Mouse (Mus musculus) MEL (cell line): ENCODE measurements around the gene Garnl3. TPM values are rescaled to one million over a fixed set of nuclear protein-coding genes. Genes with fewer than 3 reads are reported as not detected.
A peak's percentile ranks its signal among the peaks of the same experiment; 100 is the strongest.

Source experiments
- DNase-seq: peaks from one replicate; pipeline ENCODE4 v3.0.0; 2011; ENCODE audit warnings: low read depth, low spot score
- H3K27ac ChIP-seq: 2 replicates; pipeline ENCODE4 v1.5.1; 2012; ENCODE audit warnings: low read depth, mild to moderate bottlenecking, control low read depth, low read length, moderate library complexity; ENCODE audit not compliant: control insufficient read depth
- H3K27me3 ChIP-seq, 2 experiments: fragments of 150-350 bp in 1 of 2; sonication (generic) in 1 of 2; 2 replicates each; pipeline ENCODE4 v1.6.1; 2012; ENCODE audit warnings: low read length in 2 of 2, mild to moderate bottlenecking in 2 of 2, improper control_type of control experiment in 1 of 2, moderate library complexity in 1 of 2; ENCODE audit not compliant: insufficient read depth in 2 of 2, control insufficient read depth in 1 of 2
- H3K36me3 ChIP-seq, 2 experiments: 2 replicates each; pipeline ENCODE4 v1.6.1; 2012 to 2014; ENCODE audit warnings: low read length in 2 of 2, improper control_type of control experiment in 1 of 2, inconsistent platforms in 1 of 2, mild to moderate bottlenecking in 1 of 2; ENCODE audit not compliant: insufficient read depth in 2 of 2, control insufficient read depth in 1 of 2
- H3K4me1 ChIP-seq, 2 experiments: fragments of 150-350 bp in 1 of 2; sonication (generic) in 1 of 2; 2 replicates each; pipeline ENCODE4 v1.6.1; 2012; ENCODE audit warnings: low read length in 2 of 2, improper control_type of control experiment in 1 of 2, mild to moderate bottlenecking in 1 of 2; ENCODE audit not compliant: insufficient read depth in 2 of 2, control insufficient read depth in 1 of 2
- H3K4me3 ChIP-seq, 2 experiments: fragments of 150-350 bp in 1 of 2; sonication (generic) in 1 of 2; 2 replicates each; pipeline ENCODE4 v1.5.1; 2012; ENCODE audit warnings: low read depth in 2 of 2, low read length in 2 of 2, mild to moderate bottlenecking in 2 of 2, moderate library complexity in 2 of 2, control low read depth in 1 of 2, improper control_type of control experiment in 1 of 2; ENCODE audit not compliant: control insufficient read depth in 1 of 2, insufficient read depth in 1 of 2
- H3K79me2 ChIP-seq: 2 replicates; pipeline ENCODE4 v1.6.1; 2012; ENCODE audit warnings: mild to moderate bottlenecking, low read length, moderate library complexity; ENCODE audit not compliant: control insufficient read depth, poor library complexity, insufficient read depth
- H3K9ac ChIP-seq: 2 replicates; pipeline ENCODE4 v1.6.1; 2012; ENCODE audit warnings: low read depth, mild to moderate bottlenecking, control low read depth, low read length, moderate library complexity; ENCODE audit not compliant: control insufficient read depth, poor library complexity, severe bottlenecking
- H3K9me3 ChIP-seq: fragments of 150-350 bp; sonication (generic); replicated peaks from 2 replicates; pipeline ENCODE4 v1.6.1; 2012; ENCODE audit warnings: mild to moderate bottlenecking, low read length, improper control_type of control experiment, moderate library complexity; ENCODE audit not compliant: insufficient read depth
- BHLHE40 ChIP-seq: IDR thresholded peaks from 2 replicates; pipeline ENCODE4 v1.6.1; 2012; ENCODE audit warnings: low read depth, mild to moderate bottlenecking, inconsistent platforms, low read length, improper control_type of control experiment, borderline replicate concordance
- CTCF ChIP-seq, 3 experiments: IDR thresholded peaks in 2 of 3; conservative IDR thresholded peaks in 1 of 3; 2 replicates each; pipeline ENCODE4 v1.5.1; 2011 to 2012; ENCODE audit warnings: low read length in 3 of 3, low read depth in 2 of 3, mild to moderate bottlenecking in 2 of 3, improper control_type of control experiment in 1 of 3, inconsistent platforms in 1 of 3, mixed read lengths in 1 of 3, moderate library complexity in 1 of 3; ENCODE audit not compliant: control insufficient read depth in 1 of 3, insufficient read depth in 1 of 3, poor library complexity in 1 of 3, severe bottlenecking in 1 of 3
- E2F4 ChIP-seq: IDR thresholded peaks from 2 replicates; pipeline ENCODE4 v1.6.1; 2011; ENCODE audit warnings: low read depth, low read length, improper control_type of control experiment, borderline replicate concordance
- ETS1 ChIP-seq: IDR thresholded peaks from 2 replicates; pipeline ENCODE4 v1.6.1; 2012; ENCODE audit warnings: low read depth, mild to moderate bottlenecking, inconsistent platforms, low read length, improper control_type of control experiment, moderate library complexity
- GABPA ChIP-seq: IDR thresholded peaks from 2 replicates; pipeline ENCODE4 v1.6.1; 2012; ENCODE audit warnings: low read depth, mild to moderate bottlenecking, inconsistent platforms, low read length, improper control_type of control experiment, moderate library complexity
- HCFC1 ChIP-seq: IDR thresholded peaks from 2 replicates; pipeline ENCODE4 v1.6.1; 2012; ENCODE audit warnings: low read depth, mild to moderate bottlenecking, inconsistent platforms, low read length, improper control_type of control experiment, moderate library complexity
- MAZ ChIP-seq: IDR thresholded peaks from 2 replicates; pipeline ENCODE4 v1.6.1; 2012; ENCODE audit warnings: low read depth, mild to moderate bottlenecking, inconsistent platforms, low read length, improper control_type of control experiment
- MEF2A ChIP-seq: IDR thresholded peaks from 2 replicates; pipeline ENCODE4 v1.6.1; 2014; ENCODE audit warnings: low read depth, mild to moderate bottlenecking, inconsistent platforms, low read length, improper control_type of control experiment; ENCODE audit not compliant: poor library complexity, insufficient replicate concordance, severe bottlenecking; ENCODE audit errors: extremely low read depth
- NRF1 ChIP-seq: IDR thresholded peaks from 2 replicates; pipeline ENCODE4 v1.6.1; 2014; ENCODE audit warnings: low read depth, mild to moderate bottlenecking, inconsistent platforms, low read length, improper control_type of control experiment, moderate library complexity; ENCODE audit not compliant: poor library complexity, insufficient read depth, severe bottlenecking
- POLR2AphosphoS2 ChIP-seq: IDR thresholded peaks from 2 replicates; pipeline ENCODE4 v1.6.1; 2011; ENCODE audit warnings: low read length, improper control_type of control experiment
- TBP ChIP-seq: IDR thresholded peaks from 2 replicates; pipeline ENCODE4 v1.8.0; 2011; ENCODE audit warnings: low read depth, low read length, improper control_type of control experiment
- TCF12 ChIP-seq: IDR thresholded peaks from 2 replicates; pipeline ENCODE4 v1.6.1; 2014; ENCODE audit warnings: low read depth, mild to moderate bottlenecking, inconsistent platforms, low read length, improper control_type of control experiment, moderate library complexity
- ZMIZ1 ChIP-seq: IDR thresholded peaks from 2 replicates; pipeline ENCODE4 v1.6.1; 2012; ENCODE audit warnings: low read depth, mild to moderate bottlenecking, inconsistent platforms, low read length, improper control_type of control experiment, moderate library complexity
- polyA plus RNA-seq, 2 experiments: library from polyadenylated mRNA; stranded (reverse) in 1 of 2; unstranded in 1 of 2; fragments of >175 nt in 1 of 2; fragments of >200 nt in 1 of 2; gene quantifications; 2 replicates each; pipeline versions ENCODE4 v1.2.1 to v1.2.4; 2012; ENCODE audit warnings: low replicate concordance in 2 of 2, low read depth in 1 of 2; ENCODE audit not compliant: insufficient read length in 2 of 2, insufficient read depth in 1 of 2, missing spikeins in 1 of 2
- total RNA-seq: library from RNA; depleted of rRNA; stranded (reverse); fragments of 300-350 nt; gene quantifications from 2 replicates; pipeline ENCODE4 v1.2.3, GENCODE M21; 2012

Garnl3 gene
- total and polyA plus RNA-seq, 3 experiments: 1.5 to 2.3 TPM; not detected in 1

DNA sequence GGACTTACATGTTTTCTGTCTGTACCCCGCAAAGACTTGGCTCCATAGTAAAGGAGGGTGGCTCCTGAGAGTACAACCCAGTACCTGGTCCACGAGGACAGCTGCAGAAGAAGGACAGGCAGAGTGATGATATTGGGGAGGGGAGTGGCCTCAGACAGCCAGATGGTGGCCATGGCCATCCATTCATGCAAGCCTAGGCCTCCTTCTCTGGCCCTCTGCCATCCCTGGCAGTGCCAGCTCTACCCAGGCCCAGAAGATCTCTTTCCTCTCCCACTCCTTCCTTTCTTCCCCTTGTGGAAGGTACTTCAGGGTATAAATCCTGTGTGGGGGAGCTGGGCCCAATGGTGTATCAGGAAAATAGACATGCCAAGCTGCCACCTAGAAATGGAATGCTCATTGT lies 11.8 kb upstream of the Garnl3 start:
- no peak for TF ChIP-seq TBP
- no peak for TF ChIP-seq GABPA
- no peak for TF ChIP-seq HCFC1
- no peak for TF ChIP-seq NRF1
- TF ChIP-seq ZMIZ1: no peak
- no peak for TF ChIP-seq POLR2AphosphoS2
- TF ChIP-seq CTCF (IDR thresholded peaks at IDR 0.05 in 2 of 3, conservative IDR thresholded peaks at IDR 0.05 in 1 of 3; ENCODE audit: control insufficient read depth in 1 of 3, insufficient read depth in 1 of 3, low read depth in 2 of 3, low read length in 3 of 3, poor library complexity in 1 of 3, severe bottlenecking in 1 of 3): no peak
- TF ChIP-seq TCF12: no peak
- Histone ChIP-seq H3K27ac (no peak overlapping the region), H3K9ac (no peak overlapping the region), H3K4me1 (no peaks in the 10 kb centered on the region), H3K4me3 (no peak overlapping the region), H3K9me3 (no peaks in the 10 kb centered on the region), H3K79me2 (no peaks in the 10 kb centered on the region), H3K36me3 (no peaks in the 10 kb centered on the region), H3K27me3 (no peaks in the 10 kb centered on the region)
- DNase-seq: no peak

DNA sequence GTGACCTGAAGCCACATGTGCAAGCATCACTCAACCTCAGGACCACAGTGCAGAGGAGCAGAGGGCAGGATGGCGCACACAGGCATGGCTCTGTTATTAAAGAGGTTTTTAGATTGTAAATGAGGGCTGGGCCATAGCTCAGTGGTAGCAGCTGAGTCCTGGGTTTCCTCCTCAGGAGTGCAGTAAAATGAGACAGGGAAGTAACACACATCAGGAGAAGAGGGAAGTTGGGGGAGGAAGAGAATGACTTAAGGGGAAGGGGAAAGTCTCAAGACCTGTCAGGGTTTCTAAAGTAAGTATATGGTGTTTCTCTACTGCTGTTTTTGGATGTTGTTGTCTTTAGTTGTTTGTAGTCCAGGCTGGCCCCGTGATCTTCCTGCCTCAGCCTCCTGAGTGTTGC lies 7.0 kb upstream of the Garnl3 start:
- Histone ChIP-seq H3K27ac (no peak overlapping the region), H3K79me2 (no peaks in the 10 kb centered on the region), H3K27me3 (no peaks in the 10 kb centered on the region), H3K9ac (no peak overlapping the region), H3K4me1 (no peaks in the 10 kb centered on the region), H3K9me3 (no peaks in the 10 kb centered on the region), H3K36me3 (no peaks in the 10 kb centered on the region), H3K4me3 (no peak overlapping the region)
- TF ChIP-seq E2F4 (no peak), CTCF (IDR thresholded peaks at IDR 0.05 in 2 of 3, conservative IDR thresholded peaks at IDR 0.05 in 1 of 3; ENCODE audit: control insufficient read depth in 1 of 3, insufficient read depth in 1 of 3, low read depth in 2 of 3, low read length in 3 of 3, poor library complexity in 1 of 3, severe bottlenecking in 1 of 3) (no peak)
- peak; percentile 8 for DNase-seq

DNA sequence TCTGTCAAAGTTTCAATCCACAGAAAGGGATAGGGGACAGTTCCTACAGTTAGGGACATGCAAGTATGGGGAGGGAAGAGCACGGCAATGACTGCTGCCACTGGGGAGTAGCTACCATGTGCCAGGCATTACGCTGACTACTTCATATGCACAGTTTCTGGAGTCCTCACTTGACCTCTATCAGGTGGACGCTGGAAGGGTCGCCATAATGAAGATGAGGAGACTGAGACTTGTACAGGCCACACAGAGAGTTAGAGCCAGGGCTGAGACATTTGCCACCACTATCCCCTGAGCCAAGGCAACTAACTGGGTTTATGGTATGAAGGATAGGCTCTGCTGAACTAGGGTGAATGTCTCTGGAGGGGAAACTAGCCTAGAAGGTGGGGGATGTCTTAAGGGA lies 6.3 kb upstream of the Garnl3 start:
- TF ChIP-seq E2F4 (no peak), MAZ (no peak), ZMIZ1 (no peak), TBP (no peak), ETS1 (no peak), BHLHE40 (no peak), MEF2A (no peak)
- Histone ChIP-seq H3K79me2 (no peaks in the 10 kb centered on the region), H3K4me1 (no peaks in the 10 kb centered on the region), H3K27me3 (no peaks in the 10 kb centered on the region), H3K36me3 (no peaks in the 10 kb centered on the region), H3K4me3 (no peak overlapping the region), H3K9me3 (no peaks in the 10 kb centered on the region), H3K9ac (no peak overlapping the region), H3K27ac (no peak overlapping the region)
- no peak for DNase-seq
